Comparison of ENCODE assay signal across 16 mouse cellular contexts in genomic region chr4:106094882-106095556, GRCm38 (mm10).
DNase-seq lines count a peak whose midpoint lies in the region; ATAC-seq lines count a peak whose summit lies in the region.
"Had no signal": no experiment of that assay in that cellular context is flagged by ENCODE, and none has a peak within 500 bp of the region (broad histone marks: within the 10 kb centered on the region; RNA-seq: fewer than 3 reads in every experiment).

No protein-coding gene starts in this region.

- H3K27ac ChIP-seq in heart, embryonic 11.5 days (ENCODE audit: low read depth, low read length) = no peak overlapping the region
- H3K27ac ChIP-seq: forebrain, embryonic 12.5 days; hindbrain, embryonic 10.5 days had no signal

- no peak overlapping the region for H3K4me2 ChIP-seq in heart, embryonic 11.5 days
- H3K4me2 ChIP-seq: forebrain, embryonic 12.5 days had no signal

- H3K4me1 ChIP-seq in heart, embryonic 11.5 days (ENCODE audit: control insufficient read depth, insufficient read depth, low read length) = 0 out of 2 replicates have a peak, but pooled peaks cover 2% of the 10 kb centered on the region

- H3K9ac ChIP-seq in heart, embryonic 11.5 days (ENCODE audit: low read depth, low read length) = no peak overlapping the region
- H3K9ac ChIP-seq: forebrain, embryonic 12.5 days had no signal

- ATAC-seq in heart, embryonic 11.5 days (replicated peaks; ENCODE audit: insufficient number of reproducible peaks, low FRiP score, low TSS enrichment) = no peak
- peak; percentile 71 to 78 for ATAC-seq in hematopoietic stem cell, adult 5-6 weeks (replicated peaks in 1 of 2; ENCODE audit: insufficient read depth in 1 of 2, low FRiP score in 2 of 2, low TSS enrichment in 1 of 2, low read depth in 1 of 2, poor library complexity in 2 of 2, severe bottlenecking in 2 of 2)

- WGBS in heart, embryonic 11.5 days (ENCODE audit: insufficient replicate concordance) = 83% methylated on average over 11 of the region's 11 CpGs

- H3K4me3 ChIP-seq in heart, embryonic 11.5 days (ENCODE audit: low read depth, low read length) = no peak overlapping the region
- H3K4me3 ChIP-seq: forebrain, embryonic 12.5 days; hindbrain, embryonic 10.5 days; megakaryocyte, embryonic 14.5 days; myocyte had no signal

- H3K9me3 ChIP-seq in heart, embryonic 11.5 days (replicated peaks; ENCODE audit: control insufficient read depth, low read length) = no peaks in the 10 kb centered on the region
- H3K9me3 ChIP-seq: forebrain, embryonic 12.5 days; hindbrain, embryonic 10.5 days; megakaryocyte, embryonic 14.5 days had no signal

- H3K36me3 ChIP-seq in heart, embryonic 11.5 days (ENCODE audit: control insufficient read depth, insufficient read depth, low read length) = no peaks in the 10 kb centered on the region
- H3K36me3 ChIP-seq: forebrain, embryonic 12.5 days; hindbrain, embryonic 10.5 days had no signal

- DNase-seq in heart, adult 18-20 months = peak; percentile 25 to 44
- DNase-seq in NIH3T3 (ENCODE audit: low read depth) = peak; percentile 94
- DNase-seq in lung, postnatal 14 days = peak; percentile 70
- DNase-seq in right cerebral cortex, adult 2 months (ENCODE audit: low spot score in 2 of 2) = no peak
- no peak for DNase-seq in layer of hippocampus, postnatal 25 days (ENCODE audit: extremely low spot score in 1 of 2, low spot score in 1 of 2)
- no peak for DNase-seq in embryo, embryonic 10 days (ENCODE audit: low spot score)
- DNase-seq: cerebellum, postnatal 36 days; gastrocnemius, postnatal 14 days; liver; thymus, postnatal 14 days had no signal

- H3K27me3 ChIP-seq in heart, embryonic 11.5 days (ENCODE audit: control insufficient read depth, insufficient read depth, low read length) = no peaks in the 10 kb centered on the region
- H3K27me3 ChIP-seq: forebrain, embryonic 12.5 days had no signal

Comparison
In these comparisons a context has a peak if more than half of its experiments do, and no peak if none do; other contexts are left out.
1. DNase-seq: peak in heart, adult 18-20 months (2 of 2), NIH3T3 (single experiment) and lung, postnatal 14 days (single experiment); none in right cerebral cortex, adult 2 months (0 of 2), layer of hippocampus, postnatal 25 days (0 of 2) and embryo, embryonic 10 days (single experiment).